ENCODE assay signal across 36 mouse cellular contexts in the genomic region with DNA sequence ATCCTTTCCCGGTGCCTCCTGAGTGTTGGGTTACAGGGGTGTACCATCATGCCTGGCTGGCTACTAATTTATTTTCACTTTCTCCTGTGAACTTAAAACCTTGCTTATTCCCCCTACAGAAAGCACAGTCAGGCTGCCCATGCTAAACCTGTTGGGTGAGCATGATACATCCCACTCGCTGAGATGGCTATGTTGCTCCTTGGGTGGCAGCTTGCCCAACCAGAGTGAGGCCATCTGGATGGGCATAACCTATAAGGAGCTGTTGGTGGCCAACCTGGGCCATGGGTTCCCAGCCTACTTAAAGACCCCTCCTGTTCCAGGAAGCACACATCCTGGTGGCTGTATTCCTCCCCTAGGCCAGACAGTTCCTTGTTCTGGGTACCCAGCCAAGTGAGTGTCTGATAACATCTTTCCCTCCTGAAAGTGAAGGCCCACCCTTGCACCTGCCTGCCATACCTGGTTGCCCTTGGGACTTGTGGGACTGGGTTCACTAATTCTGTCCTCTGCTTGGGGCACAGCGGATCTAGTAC. TPM values are rescaled to one million over a fixed set of nuclear protein-coding genes. Genes with fewer than 3 reads are reported as not detected.
DNase-seq lines count a peak whose midpoint lies in the region; ATAC-seq and TF ChIP-seq lines count a peak whose summit lies in the region.
"Had no signal": no experiment of that assay in that cellular context is flagged by ENCODE, and none has a peak within 500 bp of the region (broad histone marks: within the 10 kb centered on the region; RNA-seq: fewer than 3 reads in every experiment).

No protein-coding gene starts in this region.

- H3K4me1 ChIP-seq in kidney, embryonic 14.5 days (ENCODE audit: control insufficient read depth, insufficient read depth, low read length): peaks cover 8% of the 10 kb centered on the region; the same call in 1 of the 2 replicates
- H3K4me1 ChIP-seq in hindbrain, embryonic 13.5 days (replicated peaks): peaks cover 35% of the 10 kb centered on the region
- H3K4me1 ChIP-seq: intestine, embryonic 15.5 days had no signal

- H3K27ac ChIP-seq in gastrocnemius, adult 2 months: no peak overlapping the region
- peak overlapping the region; percentile 6; the same call in 1 of the 2 replicates for H3K27ac ChIP-seq in kidney, embryonic 14.5 days (ENCODE audit: low read depth, low read length)
- no peak overlapping the region for H3K27ac ChIP-seq in hindbrain, embryonic 13.5 days
- H3K27ac ChIP-seq: heart, embryonic 10.5 days; heart, embryonic 15.5 days; hindbrain, postnatal 0 days; intestine, embryonic 15.5 days; liver, embryonic 14.5 days; macrophage; neural tube, embryonic 15.5 days; stomach, embryonic 15.5 days had no signal

- H3K9me3 ChIP-seq in kidney, embryonic 14.5 days (ENCODE audit: control insufficient read depth, low read length): no peaks in the 10 kb centered on the region
- no peaks in the 10 kb centered on the region for H3K9me3 ChIP-seq in hindbrain, embryonic 13.5 days
- H3K9me3 ChIP-seq: G1E; heart, embryonic 10.5 days; heart, embryonic 15.5 days; intestine, embryonic 15.5 days; neural tube, embryonic 15.5 days; stomach, embryonic 15.5 days had no signal

- no peak overlapping the region for H3K4me2 ChIP-seq in kidney, embryonic 14.5 days (replicated peaks; ENCODE audit: low read depth, low read length)
- H3K4me2 ChIP-seq in hindbrain, embryonic 13.5 days: no peak overlapping the region
- H3K4me2 ChIP-seq: heart, embryonic 15.5 days; intestine, embryonic 15.5 days; neural tube, embryonic 15.5 days; stomach, embryonic 15.5 days had no signal

- no peaks in the 10 kb centered on the region for H3K27me3 ChIP-seq in kidney, embryonic 14.5 days (ENCODE audit: control insufficient read depth, insufficient read depth, low read length)
- H3K27me3 ChIP-seq in hindbrain, embryonic 13.5 days: no peaks in the 10 kb centered on the region
- H3K27me3 ChIP-seq: heart, embryonic 15.5 days; intestine, embryonic 15.5 days; neural tube, embryonic 15.5 days; stomach, embryonic 15.5 days had no signal

- H3K9ac ChIP-seq in kidney, embryonic 14.5 days (ENCODE audit: low read depth, low read length): no peak overlapping the region
- H3K9ac ChIP-seq in hindbrain, embryonic 13.5 days: no peak overlapping the region
- H3K9ac ChIP-seq: heart, embryonic 15.5 days; intestine, embryonic 15.5 days; liver, embryonic 14.5 days; neural tube, embryonic 15.5 days; stomach, embryonic 15.5 days had no signal

- no peak for TF ChIP-seq CTCF in gastrocnemius, adult 2 months (IDR thresholded peaks at IDR 0.05)

- WGBS in kidney, embryonic 14.5 days: 61% methylated on average over 3 of the region's 3 CpGs
- WGBS in hindbrain, embryonic 13.5 days: 90% methylated on average over 3 of the region's 3 CpGs

- ATAC-seq in kidney, embryonic 14.5 days (ENCODE audit: low FRiP score, low TSS enrichment): no peak
- ATAC-seq in hindbrain, embryonic 13.5 days (ENCODE audit: low FRiP score): no peak
- ATAC-seq: forebrain, embryonic 14.5 days; hindbrain, postnatal 0 days; intestine, embryonic 15.5 days had no signal

- H3K4me3 ChIP-seq in gastrocnemius, adult 2 months: no peak overlapping the region
- no peak overlapping the region for H3K4me3 ChIP-seq in kidney, embryonic 14.5 days (ENCODE audit: low read length)
- no peak overlapping the region for H3K4me3 ChIP-seq in hindbrain, embryonic 13.5 days
- H3K4me3 ChIP-seq: heart, embryonic 10.5 days; heart, embryonic 15.5 days; intestine, embryonic 15.5 days; neural tube, embryonic 15.5 days; stomach, embryonic 15.5 days had no signal

- peak; percentile 38 for DNase-seq in gastrocnemius, adult 2 months
- DNase-seq in gastrocnemius, postnatal 4 days (ENCODE audit: low spot score in 2 of 2): no peak
- DNase-seq in kidney, postnatal 14 days: peak; percentile 36
- no peak for DNase-seq in left cerebral cortex, postnatal 14 days (ENCODE audit: low spot score in 2 of 2)
- DNase-seq in gastrocnemius, adult 8-10 months (ENCODE audit: low spot score in 2 of 2): no peak
- DNase-seq: adrenal gland, adult 8-10 months; cerebellum, adult 2 months; cerebellum, postnatal 14 days; gastrocnemius, postnatal 10 days; liver; lung, adult 2 months; lung, postnatal 10 days; midbrain, embryonic 14.5 days; right cerebral cortex, postnatal 25 days; thymus, postnatal 14 days had no signal

- intact Hi-C loops in gastrocnemius, adult 2 months (cut with DNase I): no loop called here
- intact Hi-C loops in left cerebral cortex, postnatal 14 days (cut with DNase I): no loop called here

- no peaks in the 10 kb centered on the region for H3K36me3 ChIP-seq in kidney, embryonic 14.5 days (ENCODE audit: control insufficient read depth, insufficient read depth, low read length)
- peaks cover 69% of the 10 kb centered on the region for H3K36me3 ChIP-seq in hindbrain, embryonic 13.5 days
- H3K36me3 ChIP-seq: G1E; heart, embryonic 10.5 days; heart, embryonic 15.5 days; intestine, embryonic 15.5 days; stomach, embryonic 15.5 days had no signal

RNA-seq across cellular contexts. Expression of a gene that starts 31.7 kb away (rescaled TPM):
- total RNA-seq in gastrocnemius, adult 2 months (2021): 10 to 100 TPM; 16.8 to 21.3 TPM
- total RNA-seq in gastrocnemius, postnatal 4 days (2021): 10 to 100 TPM; 27.9 to 28.9 TPM
- 16.5 and 19.9 TPM in 2 replicates for polyA plus RNA-seq in kidney, embryonic 14.5 days (2014; fragmentation: Nextera tagmentation; extraction: Ambion mirVana)
- polyA plus RNA-seq in hindbrain, embryonic 13.5 days (2015; fragmentation: Nextera tagmentation; extraction: Ambion mirVana): 48.0 and 51.5 TPM in 2 replicates
- total RNA-seq in left cerebral cortex, postnatal 14 days (2021): 10 to 100 TPM; 37.9 to 42.1 TPM
- total RNA-seq in gastrocnemius, adult 8-10 months (2022): 10 to 100 TPM; 12.8 to 30.8 (median 19.1) TPM
- polyA plus RNA-seq: G1E had no signal

RNA-seq across cellular contexts. Expression of a gene that starts 33.8 kb away (rescaled TPM):
- total RNA-seq in gastrocnemius, adult 2 months (2021): not detected
- not detected for total RNA-seq in gastrocnemius, postnatal 4 days (2021)
- polyA plus RNA-seq in kidney, embryonic 14.5 days (2014; fragmentation: Nextera tagmentation; extraction: Ambion mirVana): not detected in 2 replicates
- polyA plus RNA-seq in hindbrain, embryonic 13.5 days (2015; fragmentation: Nextera tagmentation; extraction: Ambion mirVana): 0.73 and 0.97 TPM in 2 replicates
- not detected for total RNA-seq in left cerebral cortex, postnatal 14 days (2021)
- total RNA-seq in gastrocnemius, adult 8-10 months (2022): not detected
- total RNA-seq: adrenal gland, adult 8-10 months; adrenal gland, postnatal 4 days; G1E; gastrocnemius, postnatal 10 days; heart, postnatal 25 days; hindbrain, postnatal 0 days; layer of hippocampus, adult 8-10 months; layer of hippocampus, postnatal 25 days; megakaryocyte-erythroid progenitor cell, adult 5-6 weeks had no signal
- polyA plus RNA-seq: cerebellum, adult 2 months; cortical plate, adult 2 months; forebrain, embryonic 14.5 days; frontal cortex, adult 2 months; G1E; heart, embryonic 10.5 days; heart, embryonic 15.5 days; hindbrain, embryonic 11.5 days; intestine, embryonic 15.5 days; limb, embryonic 11.5 days; liver, embryonic 14.5 days; lung, adult 2 months; macrophage; midbrain, embryonic 14.5 days; neural tube, embryonic 15.5 days; stomach, embryonic 15.5 days had no signal

Comparison
In these comparisons a context has a peak if more than half of its experiments do, and no peak if none do; other contexts are left out.
1. DNase-seq: peak in gastrocnemius, adult 2 months (single experiment) and kidney, postnatal 14 days (single experiment); none in gastrocnemius, postnatal 4 days (0 of 2), left cerebral cortex, postnatal 14 days (0 of 2) and gastrocnemius, adult 8-10 months (0 of 2).